Mouse (Mus musculus): ENCODE measurements at regions not wholly inside any gene's neighbourhood (a gene's known extent, or its start where the extent isn't known, plus 50 kb on each side); places are given as distances from the start of the nearest gene placed in this dataset.
"Not testable (repeated sequence)": the region's sequence is repeated elsewhere in the genome, so short reads cannot be mapped to it uniquely, and the experiment has no call there.

DNA sequence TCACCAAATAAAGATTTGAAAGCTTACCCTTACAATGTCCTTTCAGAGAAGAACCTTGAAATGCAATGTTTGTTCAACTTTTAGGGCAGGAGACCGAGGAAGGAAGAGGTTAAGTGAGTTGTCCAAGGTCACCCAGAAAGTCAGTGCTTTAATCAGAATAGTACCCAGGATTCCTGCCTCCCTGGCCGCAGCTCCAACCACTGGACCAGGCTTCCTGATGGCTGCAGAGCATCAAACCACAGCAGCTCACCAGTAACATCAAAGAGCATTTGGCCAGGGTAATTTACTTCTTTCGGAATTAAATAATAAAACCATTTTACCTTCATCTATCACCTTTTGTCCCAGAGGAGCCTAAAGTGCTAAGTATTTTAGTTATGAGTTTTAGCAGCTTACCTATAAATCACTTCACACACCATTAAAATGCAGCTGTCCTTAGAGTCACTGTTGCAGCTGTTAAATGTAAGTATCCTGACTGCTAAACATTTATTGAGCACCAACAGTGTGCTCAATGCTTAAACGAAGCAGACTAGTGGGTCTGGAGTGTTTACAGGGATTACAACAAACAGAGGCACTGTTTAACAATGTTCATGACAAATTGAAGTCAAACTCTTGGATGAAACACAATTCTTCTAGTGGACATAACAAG, 306.1 kb downstream of the Zpld1 start:
- Histone ChIP-seq H3K27me3 (no peaks in the 10 kb centered on the region), H3K4me3 (no peak overlapping the region), H3K27ac (no peak overlapping the region), H3K9ac (no peak overlapping the region), H3K9me3 (no peaks in the 10 kb centered on the region), H3K4me1 (no peaks in the 10 kb centered on the region), H3K4me2 (no peak overlapping the region), H3K36me3 (no peaks in the 10 kb centered on the region)
- no peak for ATAC-seq (ENCODE audit: insufficient number of reproducible peaks, insufficient read depth, low FRiP score, low TSS enrichment, low read depth)
- WGBS: 70% methylated on average over 4 of the region's 4 CpGs

DNA sequence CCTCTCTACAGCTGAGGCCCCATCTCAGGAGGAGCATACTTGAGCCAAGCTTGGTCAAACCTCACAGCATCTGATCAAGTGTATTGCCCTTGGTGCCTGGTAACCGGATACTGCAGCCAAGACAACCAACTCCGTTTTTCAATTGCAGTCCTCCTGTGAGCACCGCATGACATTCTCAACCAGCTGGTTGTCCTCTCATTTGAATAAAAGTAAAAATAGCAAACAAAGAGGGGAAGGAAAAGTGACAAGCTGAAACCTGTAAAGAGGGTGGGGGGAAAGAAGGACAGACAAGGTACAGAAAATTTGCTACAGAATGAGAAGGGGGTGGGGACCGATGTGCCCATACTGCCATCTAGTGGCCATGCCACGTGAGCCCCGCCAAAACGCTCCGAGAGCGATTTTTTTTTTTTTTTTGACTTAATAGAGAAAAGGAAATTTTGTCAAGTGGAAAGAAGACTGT, 314.0 kb downstream of the Zpld1 start:
- Histone ChIP-seq H3K36me3 (no peaks in the 10 kb centered on the region), H3K4me2 (peak overlapping the region; percentile 52), H3K4me1 (peaks cover 3% of the 10 kb centered on the region; the same call in 1 of the 2 replicates), H3K27me3 (no peaks in the 10 kb centered on the region), H3K4me3 (peak overlapping the region; percentile 28; the same call in 1 of the 2 replicates), H3K9me3 (no peaks in the 10 kb centered on the region), H3K9ac (0 out of 2 replicates have a peak overlapping the region, but pooled peaks have one; percentile 21), H3K27ac (no peak overlapping the region)
- 2% methylated on average over 9 of the region's 9 CpGs for WGBS
- no peak for ATAC-seq (ENCODE audit: insufficient number of reproducible peaks, insufficient read depth, low FRiP score, low TSS enrichment, low read depth)

DNA sequence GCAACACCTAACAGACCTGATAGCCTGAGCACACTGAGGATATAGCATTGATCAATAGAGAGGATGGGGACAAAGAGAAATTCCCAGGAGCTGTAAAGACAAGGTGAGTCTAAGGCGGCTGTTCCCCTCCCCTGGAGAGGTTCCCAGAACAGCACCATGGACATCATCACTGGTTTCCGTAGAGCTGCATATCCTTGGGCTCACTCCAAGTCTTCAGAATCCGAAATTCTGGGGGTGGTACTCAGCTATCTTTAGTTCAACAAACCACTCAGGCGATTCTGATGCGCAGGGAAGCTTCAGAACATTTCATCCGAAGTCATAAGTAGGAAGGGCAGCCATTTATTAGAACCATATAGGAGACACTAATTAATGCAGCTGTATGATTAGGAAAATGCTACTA, 327.4 kb downstream of the Zpld1 start:
- no peaks in the 10 kb centered on the region for H3K4me1 ChIP-seq
- H3K36me3 ChIP-seq: no peaks in the 10 kb centered on the region
- H3K27ac ChIP-seq: no peak overlapping the region
- 77% methylated on average over 6 of the region's 6 CpGs for WGBS
- H3K4me3 ChIP-seq: no peak overlapping the region
- H3K9ac ChIP-seq: no peak overlapping the region
- H3K9me3 ChIP-seq: peaks cover 6% of the 10 kb centered on the region; the same call in 1 of the 2 replicates
- ATAC-seq (ENCODE audit: insufficient number of reproducible peaks, insufficient read depth, low FRiP score, low TSS enrichment, low read depth): no peak
- H3K4me2 ChIP-seq: no peak overlapping the region
- H3K27me3 ChIP-seq: no peaks in the 10 kb centered on the region

DNA sequence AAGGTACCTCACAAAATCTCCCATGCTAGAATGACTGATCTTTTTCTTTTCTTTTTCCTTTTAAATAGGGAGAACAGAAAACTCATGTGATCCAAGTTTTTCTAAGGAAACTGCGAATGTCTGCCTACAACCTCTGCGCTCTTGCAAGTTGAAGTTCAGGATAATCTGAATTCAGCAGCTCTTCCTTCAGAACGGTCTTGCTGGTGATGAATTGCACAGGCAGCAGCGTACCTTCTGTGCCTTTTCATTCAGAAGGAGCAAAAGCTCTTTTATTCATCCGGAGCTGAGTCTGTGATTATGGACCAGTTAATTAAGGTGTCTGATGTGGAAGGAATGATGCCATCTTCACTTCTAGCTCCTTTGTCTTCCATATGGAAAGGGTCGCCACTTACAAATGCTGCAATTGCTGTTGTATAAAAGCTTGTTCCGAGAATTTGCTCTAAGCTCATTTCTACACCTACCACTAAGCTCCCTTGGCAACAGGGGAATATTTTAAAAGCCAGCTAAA, 353.9 kb downstream of the Zpld1 start:
- Histone ChIP-seq H3K36me3 (no peaks in the 10 kb centered on the region), H3K9me3 (no peaks in the 10 kb centered on the region), H3K9ac (no peak overlapping the region), H3K4me3 (no peak overlapping the region), H3K27me3 (no peaks in the 10 kb centered on the region), H3K4me1 (no peaks in the 10 kb centered on the region), H3K27ac (no peak overlapping the region), H3K4me2 (no peak overlapping the region)
- WGBS: 84% methylated on average over 7 of the region's 7 CpGs
- ATAC-seq (ENCODE audit: insufficient number of reproducible peaks, insufficient read depth, low FRiP score, low TSS enrichment, low read depth): no peak

DNA sequence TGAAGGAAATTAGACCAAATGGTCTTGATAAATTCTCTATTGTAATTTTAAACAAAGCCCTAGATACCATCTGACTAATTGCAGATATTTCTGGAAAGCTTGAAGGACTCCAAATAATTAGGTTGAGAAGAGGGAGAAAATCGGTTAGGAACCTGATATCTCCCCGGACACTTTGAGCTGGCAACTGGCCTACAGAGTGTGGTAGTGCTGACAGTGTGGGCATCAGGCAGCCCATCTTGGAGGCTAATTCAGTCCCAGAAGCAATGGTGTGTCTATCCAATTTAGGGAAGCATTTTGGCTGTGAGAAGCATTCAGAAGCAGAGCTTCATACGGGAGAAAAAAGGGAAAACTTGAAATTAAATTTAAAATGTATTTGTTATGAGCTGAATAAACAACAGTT, 369.5 kb downstream of the Zpld1 start:
- no peaks in the 10 kb centered on the region for H3K9me3 ChIP-seq
- no peaks in the 10 kb centered on the region for H3K36me3 ChIP-seq
- WGBS: 60% methylated on average over 3 of the region's 3 CpGs
- no peak overlapping the region for H3K9ac ChIP-seq
- no peaks in the 10 kb centered on the region for H3K27me3 ChIP-seq
- ATAC-seq (ENCODE audit: insufficient number of reproducible peaks, insufficient read depth, low FRiP score, low TSS enrichment, low read depth): no peak
- no peak overlapping the region for H3K27ac ChIP-seq
- no peak overlapping the region for H3K4me3 ChIP-seq
- H3K4me1 ChIP-seq: no peaks in the 10 kb centered on the region
- H3K4me2 ChIP-seq: no peak overlapping the region

DNA sequence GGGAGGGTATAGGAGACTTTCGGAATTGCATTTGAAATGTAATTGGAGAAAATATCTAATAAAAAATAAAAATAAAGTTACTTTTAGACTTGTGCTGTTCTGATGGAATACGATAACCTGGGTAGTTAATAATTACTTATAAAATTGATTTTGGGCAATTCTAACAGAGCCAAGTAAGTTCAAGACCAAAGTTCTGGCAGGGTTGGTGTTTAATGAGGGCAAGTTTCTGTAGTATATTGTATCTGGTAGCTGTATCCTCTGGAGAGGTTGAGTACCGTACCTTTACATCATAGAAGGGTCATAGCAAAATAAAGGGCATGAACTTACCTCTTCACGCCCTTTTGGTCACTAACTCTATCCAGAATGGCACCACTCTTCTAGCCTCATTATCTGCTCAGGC, 394.9 kb downstream of the Zpld1 start:
- no peak overlapping the region for H3K4me3 ChIP-seq
- H3K9ac ChIP-seq: no peak overlapping the region
- H3K9me3 ChIP-seq: no peaks in the 10 kb centered on the region
- no peak overlapping the region for H3K4me2 ChIP-seq
- WGBS: 94% methylated on average over 4 of the region's 4 CpGs
- no peak overlapping the region for H3K27ac ChIP-seq
- no peaks in the 10 kb centered on the region for H3K27me3 ChIP-seq
- no peaks in the 10 kb centered on the region for H3K36me3 ChIP-seq
- H3K4me1 ChIP-seq: no peaks in the 10 kb centered on the region
- no peak for ATAC-seq (ENCODE audit: insufficient number of reproducible peaks, insufficient read depth, low FRiP score, low TSS enrichment, low read depth)

DNA sequence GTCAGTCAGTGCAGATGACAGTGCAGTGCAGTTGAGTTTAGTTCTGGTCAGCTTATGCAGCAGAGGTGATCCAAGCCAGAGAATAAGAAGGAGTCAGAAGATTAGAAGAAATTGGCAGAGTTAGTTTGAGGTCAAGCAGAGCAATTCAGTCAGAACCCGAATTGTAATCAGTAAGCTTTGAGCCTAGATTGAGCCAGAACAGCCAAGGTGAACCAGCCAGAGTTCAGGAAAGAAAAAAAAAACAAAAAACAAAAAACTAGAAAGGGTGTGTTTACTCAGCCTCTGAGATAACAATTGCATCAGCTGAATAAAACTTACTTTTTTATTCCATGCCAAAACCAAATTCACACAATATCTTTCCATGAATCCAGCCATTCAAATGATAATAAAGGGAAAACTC, 396.3 kb downstream of the Zpld1 start:
- Histone ChIP-seq H3K4me3 (no peak overlapping the region), H3K27ac (no peak overlapping the region), H3K27me3 (no peaks in the 10 kb centered on the region), H3K4me2 (no peak overlapping the region), H3K4me1 (no peaks in the 10 kb centered on the region), H3K9me3 (no peaks in the 10 kb centered on the region), H3K9ac (no peak overlapping the region), H3K36me3 (no peaks in the 10 kb centered on the region)
- ATAC-seq (ENCODE audit: insufficient number of reproducible peaks, insufficient read depth, low FRiP score, low TSS enrichment, low read depth): no peak
- 83% methylated on average over 1 of the region's 1 CpGs for WGBS

DNA sequence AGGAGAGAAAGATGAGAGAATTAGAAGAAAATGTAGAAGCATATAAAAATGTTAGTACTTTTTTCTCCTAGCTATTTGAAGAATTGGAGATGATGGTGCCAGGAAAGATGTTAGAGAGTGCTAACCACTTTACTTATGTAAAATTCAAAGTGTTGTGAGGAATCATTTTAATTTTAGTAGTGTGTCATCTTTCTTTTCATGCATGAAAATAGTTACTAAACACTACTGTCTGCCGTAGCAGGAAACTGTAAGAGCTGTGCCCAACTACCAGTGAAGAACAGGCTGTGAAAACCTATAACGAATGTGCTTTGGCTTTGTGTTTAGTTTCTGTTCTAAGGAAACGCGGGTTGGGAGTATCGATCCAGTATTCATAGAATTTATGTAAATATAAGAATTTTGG, 403.1 kb downstream of the Zpld1 start:
- Histone ChIP-seq H3K4me1 (no peaks in the 10 kb centered on the region), H3K27me3 (no peaks in the 10 kb centered on the region), H3K9ac (no peak overlapping the region), H3K9me3 (no peaks in the 10 kb centered on the region), H3K4me3 (no peak overlapping the region), H3K27ac (no peak overlapping the region), H3K36me3 (no peaks in the 10 kb centered on the region), H3K4me2 (no peak overlapping the region)
- no peak for ATAC-seq (ENCODE audit: insufficient number of reproducible peaks, insufficient read depth, low FRiP score, low TSS enrichment, low read depth)
- WGBS: 89% methylated on average over 5 of the region's 5 CpGs

DNA sequence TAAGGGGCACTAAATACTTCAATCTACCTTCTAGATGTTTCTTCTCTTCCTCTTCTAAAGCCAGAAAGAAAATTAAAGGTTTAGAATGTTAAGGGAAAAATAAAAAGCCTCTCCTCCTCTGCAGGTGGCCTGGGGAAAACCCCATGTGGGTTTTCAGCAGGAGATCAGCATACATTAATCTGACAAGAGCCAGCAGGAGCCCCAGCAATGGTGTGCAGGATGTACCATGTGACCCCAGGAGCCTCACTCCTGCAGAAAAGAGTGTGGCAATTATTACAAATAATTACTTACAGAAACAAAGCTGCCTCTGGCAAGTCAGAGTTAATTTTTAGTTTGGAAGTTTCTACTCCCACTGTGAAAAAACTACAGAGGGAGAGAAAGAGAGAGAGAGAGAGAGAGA, 440.4 kb downstream of the Zpld1 start:
- H3K4me3 ChIP-seq: no peak overlapping the region
- no peak overlapping the region for H3K27ac ChIP-seq
- no peaks in the 10 kb centered on the region for H3K36me3 ChIP-seq
- ATAC-seq (ENCODE audit: insufficient number of reproducible peaks, insufficient read depth, low FRiP score, low TSS enrichment, low read depth): no peak
- no peaks in the 10 kb centered on the region for H3K27me3 ChIP-seq
- no peak overlapping the region for H3K4me2 ChIP-seq
- no peak overlapping the region for H3K9ac ChIP-seq
- no peaks in the 10 kb centered on the region for H3K4me1 ChIP-seq
- no peaks in the 10 kb centered on the region for H3K9me3 ChIP-seq

DNA sequence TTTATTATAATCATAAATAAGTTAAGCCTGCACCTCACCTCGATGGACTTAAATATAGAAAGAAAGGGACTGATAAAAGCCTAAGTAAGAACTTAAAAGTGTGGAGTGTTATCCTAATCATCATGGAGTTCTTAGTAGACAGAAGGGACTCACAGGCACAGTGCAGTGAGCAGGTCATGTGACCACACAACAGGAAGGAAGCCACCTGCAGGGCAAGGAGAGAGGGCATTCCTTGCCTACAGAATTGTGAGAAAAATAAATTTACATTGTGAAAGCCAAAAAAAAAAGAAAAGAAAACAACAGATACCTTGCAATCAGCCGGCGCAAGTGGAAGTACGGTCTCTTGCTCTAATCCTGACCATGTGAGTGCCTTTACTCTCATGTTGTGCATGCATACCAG, 454.8 kb downstream of the Zpld1 start:
- not testable (repeated sequence) for H3K36me3 ChIP-seq; H3K27ac ChIP-seq; H3K27me3 ChIP-seq; H3K9me3 ChIP-seq; H3K9ac ChIP-seq; H3K4me2 ChIP-seq; ATAC-seq (ENCODE audit: insufficient number of reproducible peaks, insufficient read depth, low FRiP score, low TSS enrichment, low read depth); H3K4me3 ChIP-seq; H3K4me1 ChIP-seq
- WGBS: 87% methylated on average over 4 of the region's 4 CpGs

Data from embryonic facial prominence, embryonic 13.5 days (tissue).